Mouse (Mus musculus) midbrain, embryonic 13.5 days (tissue): Measurements from ENCODE around the gene Cav2. TPM values are rescaled to one million over a fixed set of nuclear protein-coding genes. Genes with fewer than 3 reads are reported as not detected.

ENCODE experiments used
- ATAC-seq: fragments of 200-750 bp; cut with Nextera tagmentation; 2 replicates; pipeline ENCODE4 v1.8.0; 2017; ENCODE audit warnings: mild to moderate bottlenecking, moderate TSS enrichment, moderate library complexity
- H3K27ac ChIP-seq: fragments of 300-500 bp; sonication (generic); 2 replicates; pipeline ENCODE4 v1.5.1; 2015; ENCODE audit warnings: inconsistent platforms, mild to moderate bottlenecking, moderate library complexity
- H3K27me3 ChIP-seq: fragments of 300-500 bp; sonication (generic); 2 replicates; pipeline ENCODE4 v1.6.1; 2015; ENCODE audit warnings: mild to moderate bottlenecking, inconsistent platforms
- H3K36me3 ChIP-seq: fragments of 300-500 bp; sonication (generic); 2 replicates; pipeline ENCODE4 v1.6.1; 2015; ENCODE audit warnings: mild to moderate bottlenecking, inconsistent platforms
- H3K4me1 ChIP-seq: fragments of 300-500 bp; sonication (generic); replicated peaks from 2 replicates; pipeline ENCODE4 v1.6.1; 2015; ENCODE audit warnings: inconsistent platforms
- H3K4me2 ChIP-seq: fragments of 300-500 bp; sonication (generic); replicated peaks from 2 replicates; pipeline ENCODE4 v1.6.1; 2015; ENCODE audit warnings: moderate library complexity, mild to moderate bottlenecking, inconsistent platforms
- H3K4me3 ChIP-seq: fragments of 300-500 bp; sonication (generic); replicated peaks from 2 replicates; pipeline ENCODE4 v1.5.1; 2015; ENCODE audit warnings: mild to moderate bottlenecking, inconsistent platforms
- H3K9ac ChIP-seq: fragments of 300-500 bp; sonication (generic); replicated peaks from 2 replicates; pipeline ENCODE4 v1.6.1; 2015; ENCODE audit warnings: mild to moderate bottlenecking, inconsistent platforms
- H3K9me3 ChIP-seq: fragments of 300-500 bp; sonication (generic); 2 replicates; pipeline ENCODE4 v1.6.1; 2016; ENCODE audit warnings: mild to moderate bottlenecking, inconsistent platforms
- WGBS: fragments of 180-500 bp; shearing (Covaris S2); methylation state at CpG from one replicate; pipeline ENCODE4 v1.1.7; 2015; 5-methylcytosine and 5-hydroxymethylcytosine counted together
- polyA plus RNA-seq: library from polyadenylated mRNA; unstranded; fragments of >200 nt; fragmentation: Nextera tagmentation; extraction: Ambion mirVana; gene quantifications from 2 replicates; pipeline ENCODE4 v1.2.1, GENCODE M21; 2015

Gene Cav2
- 6.0 and 6.2 TPM in 2 replicates for polyA plus RNA-seq

GRCm38 (mm10) chr6:17280939-17281756, at the start of gene Cav2:
TSS of gene Cav2 (plus strand) at chr6:17281185.
- H3K27ac ChIP-seq, result no peak within 1 kb of the TSS
- H3K9ac ChIP-seq, result peak within 1 kb of the TSS; percentile 78
- peaks cover 9% of the 10 kb centered on the region; the same call in 1 of the 2 replicates for H3K4me1 ChIP-seq
- H3K27me3 ChIP-seq, result peaks cover 8% of the 10 kb centered on the region; the same call in 1 of the 2 replicates
- H3K4me3 ChIP-seq, result peak within 1 kb of the TSS; percentile 60
- peak within 1 kb of the TSS; percentile 90 for H3K4me2 ChIP-seq
- peak; percentile 95 for ATAC-seq
- WGBS, result 1% methylated on average over 39 of the region's 40 CpGs
- no peaks in the 10 kb centered on the region for H3K9me3 ChIP-seq
- no peaks in the 10 kb centered on the region for H3K36me3 ChIP-seq

GRCm38 (mm10) chr6:17239693-17240092, 41.3 kb upstream of the Cav2 start:
- H3K27ac ChIP-seq, result no peak overlapping the region
- no peak overlapping the region for H3K4me3 ChIP-seq
- H3K4me2 ChIP-seq, result no peak overlapping the region
- no peaks in the 10 kb centered on the region for H3K36me3 ChIP-seq
- no peak for ATAC-seq
- no peaks in the 10 kb centered on the region for H3K27me3 ChIP-seq
- no peaks in the 10 kb centered on the region for H3K4me1 ChIP-seq
- no peak overlapping the region for H3K9ac ChIP-seq
- WGBS, result 89% methylated on average over 1 of the region's 1 CpGs
- H3K9me3 ChIP-seq, result no peaks in the 10 kb centered on the region

- Histone ChIP-seq H3K4me2 (no peak overlapping the region), H3K9me3 (no peaks in the 10 kb centered on the region), H3K27me3 (no peaks in the 10 kb centered on the region), H3K27ac (no peak overlapping the region), H3K9ac (no peak overlapping the region), H3K4me1 (no peaks in the 10 kb centered on the region), H3K4me3 (no peak overlapping the region), H3K36me3 (no peaks in the 10 kb centered on the region)
- no peak for ATAC-seq
- 92% methylated on average over 1 of the region's 1 CpGs for WGBS
Observed at GRCm38 (mm10) chr6:17241013-17241412, 40.0 kb upstream of the Cav2 start.

- ATAC-seq, result no peak
- Histone ChIP-seq H3K36me3 (no peaks in the 10 kb centered on the region), H3K27ac (no peak overlapping the region), H3K9me3 (no peaks in the 10 kb centered on the region), H3K4me2 (no peak overlapping the region), H3K9ac (no peak overlapping the region), H3K27me3 (no peaks in the 10 kb centered on the region), H3K4me3 (no peak overlapping the region), H3K4me1 (no peaks in the 10 kb centered on the region)
- 94% methylated on average over 2 of the region's 2 CpGs for WGBS
Observed at GRCm38 (mm10) chr6:17246959-17247358, 34.0 kb upstream of the Cav2 start.

GRCm38 (mm10) chr6:17247673-17248072, 33.3 kb upstream of the Cav2 start:
- Histone ChIP-seq H3K9me3 (no peaks in the 10 kb centered on the region), H3K4me2 (no peak overlapping the region), H3K27me3 (no peaks in the 10 kb centered on the region), H3K4me1 (no peaks in the 10 kb centered on the region), H3K27ac (no peak overlapping the region), H3K36me3 (no peaks in the 10 kb centered on the region), H3K4me3 (no peak overlapping the region), H3K9ac (no peak overlapping the region)
- no peak for ATAC-seq
- 92% methylated on average over 3 of the region's 3 CpGs for WGBS

- H3K27me3 ChIP-seq, result no peaks in the 10 kb centered on the region
- ATAC-seq, result 0 out of 2 replicates have a peak, but pooled peaks have one; percentile 24
- H3K9me3 ChIP-seq, result no peaks in the 10 kb centered on the region
- 0% methylated on average over 1 of the region's 1 CpGs for WGBS
- no peak overlapping the region for H3K4me2 ChIP-seq
- H3K27ac ChIP-seq, result no peak overlapping the region
- no peak overlapping the region for H3K4me3 ChIP-seq
- H3K4me1 ChIP-seq, result no peaks in the 10 kb centered on the region
- H3K36me3 ChIP-seq, result no peaks in the 10 kb centered on the region
- H3K9ac ChIP-seq, result no peak overlapping the region
Observed at GRCm38 (mm10) chr6:17248241-17248640, 32.7 kb upstream of the Cav2 start.

- Histone ChIP-seq H3K27me3 (no peaks in the 10 kb centered on the region), H3K9me3 (no peaks in the 10 kb centered on the region)
- WGBS, result 75% methylated on average over 1 of the region's 1 CpGs
Observed at GRCm38 (mm10) chr6:17251958-17252357, 29.0 kb upstream of the Cav2 start.

GRCm38 (mm10) chr6:17258142-17258541, 22.8 kb upstream of the Cav2 start:
- no peak overlapping the region for H3K4me3 ChIP-seq
- no peaks in the 10 kb centered on the region for H3K9me3 ChIP-seq
- no peaks in the 10 kb centered on the region for H3K27me3 ChIP-seq
- no peak for ATAC-seq
- no peak overlapping the region for H3K9ac ChIP-seq
- H3K4me2 ChIP-seq, result no peak overlapping the region
- 96% methylated on average over 1 of the region's 1 CpGs for WGBS
- H3K27ac ChIP-seq, result no peak overlapping the region
- no peaks in the 10 kb centered on the region for H3K4me1 ChIP-seq
- no peaks in the 10 kb centered on the region for H3K36me3 ChIP-seq

More at GRCm38 (mm10) chr6:17251958-17252357, 29.0 kb upstream of the Cav2 start:
- no peak overlapping the region for H3K4me2 ChIP-seq
- no peaks in the 10 kb centered on the region for H3K4me1 ChIP-seq
- ATAC-seq, result no peak
- no peak overlapping the region for H3K4me3 ChIP-seq
- no peaks in the 10 kb centered on the region for H3K36me3 ChIP-seq
- H3K27ac ChIP-seq, result no peak overlapping the region
- no peak overlapping the region for H3K9ac ChIP-seq

GRCm38 (mm10) chr6:17258911-17259310, 22.1 kb upstream of the Cav2 start:
- H3K36me3 ChIP-seq, result no peaks in the 10 kb centered on the region
- H3K27me3 ChIP-seq, result no peaks in the 10 kb centered on the region
- H3K4me1 ChIP-seq, result no peaks in the 10 kb centered on the region
- no peak overlapping the region for H3K4me3 ChIP-seq
- H3K9me3 ChIP-seq, result no peaks in the 10 kb centered on the region
- no peak overlapping the region for H3K4me2 ChIP-seq
- ATAC-seq, result no peak
- no peak overlapping the region for H3K27ac ChIP-seq
- 90% methylated on average over 1 of the region's 1 CpGs for WGBS
- no peak overlapping the region for H3K9ac ChIP-seq

GRCm38 (mm10) chr6:17262786-17263185, 18.2 kb upstream of the Cav2 start:
- no peak for ATAC-seq
- no peaks in the 10 kb centered on the region for H3K9me3 ChIP-seq
- no peak overlapping the region for H3K9ac ChIP-seq
- H3K4me2 ChIP-seq, result no peak overlapping the region
- no peak overlapping the region for H3K4me3 ChIP-seq
- H3K36me3 ChIP-seq, result no peaks in the 10 kb centered on the region
- no peaks in the 10 kb centered on the region for H3K27me3 ChIP-seq
- 60% methylated on average over 2 of the region's 2 CpGs for WGBS
- no peak overlapping the region for H3K27ac ChIP-seq
- no peaks in the 10 kb centered on the region for H3K4me1 ChIP-seq

GRCm38 (mm10) chr6:17265043-17265442, 15.9 kb upstream of the Cav2 start:
- no peaks in the 10 kb centered on the region for H3K4me1 ChIP-seq
- no peak for ATAC-seq
- no peak overlapping the region for H3K27ac ChIP-seq
- H3K9ac ChIP-seq, result no peak overlapping the region
- 79% methylated on average over 4 of the region's 4 CpGs for WGBS
- no peak overlapping the region for H3K4me2 ChIP-seq
- no peaks in the 10 kb centered on the region for H3K27me3 ChIP-seq
- H3K36me3 ChIP-seq, result no peaks in the 10 kb centered on the region
- H3K9me3 ChIP-seq, result no peaks in the 10 kb centered on the region
- no peak overlapping the region for H3K4me3 ChIP-seq

- Histone ChIP-seq H3K9ac (no peak overlapping the region), H3K36me3 (no peaks in the 10 kb centered on the region), H3K4me1 (no peaks in the 10 kb centered on the region), H3K4me3 (no peak overlapping the region), H3K4me2 (no peak overlapping the region), H3K9me3 (no peaks in the 10 kb centered on the region), H3K27ac (no peak overlapping the region), H3K27me3 (no peaks in the 10 kb centered on the region)
- ATAC-seq, result no peak
- WGBS, result 78% methylated on average over 3 of the region's 3 CpGs
Observed at GRCm38 (mm10) chr6:17266466-17266865, 14.5 kb upstream of the Cav2 start.
